Mouse (Mus musculus) effector memory CD4-positive, alpha-beta T cell, adult 5 months (primary cell): ENCODE results near the gene Gm21677. TPM values are rescaled to one million over a fixed set of nuclear protein-coding genes. Genes with fewer than 3 reads are reported as not detected.

ENCODE experiments used
- polyA plus RNA-seq: library from polyadenylated mRNA; unstranded; fragments of 100-300 nt; shearing (Covaris generic); gene quantifications from one replicate; pipeline ENCODE4 v1.2.1, GENCODE M21; 2017

Gene Gm21677
- not detected for polyA plus RNA-seq

GRCm38 (mm10) chrY:3306349-3306748 is at the start of gene Gm21677:
TSS of gene Gm21677 (minus strand) at chrY:3306449.

DNA sequence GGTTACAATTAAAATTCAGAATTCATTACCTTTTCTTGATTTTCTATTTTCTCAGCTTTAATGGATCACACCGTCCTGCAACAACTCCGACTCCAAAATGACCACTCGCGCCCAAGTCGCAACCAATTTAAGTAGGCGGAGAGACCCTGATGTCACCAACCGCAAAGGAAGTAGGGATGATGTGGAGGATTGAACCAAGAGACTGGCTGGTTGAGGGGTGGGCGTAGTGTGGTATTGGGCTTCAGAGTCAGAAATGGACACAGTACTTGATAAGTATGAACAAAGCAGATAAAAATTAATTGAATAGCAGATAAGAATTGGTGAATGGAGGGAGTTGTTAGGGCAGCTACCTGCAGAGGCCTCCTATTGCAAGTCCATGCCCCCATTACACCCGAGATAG is 39.0 kb upstream of the Gm21677 start, which contains the start of gene Gm21693:
Gene Gm21693, minus strand, starts transcription at position 101 of the 400 bp plus-strand sequence.

Other genes with a start within 250 kb of the Gm21677 start
- not detected for gene Gm21693, start 38.9 kb upstream of the Gm21677 start, polyA plus RNA-seq
- not detected for gene Gm21704, start 103.7 kb upstream of the Gm21677 start, polyA plus RNA-seq
- gene Gm21708, start 103.7 kb upstream of the Gm21677 start, polyA plus RNA-seq: not detected